29 mouse cellular contexts compared by ENCODE assay signal in genomic region chr13:80647578-80647977, GRCm38 (mm10).
DNase-seq lines count a peak whose midpoint lies in the region; ATAC-seq lines count a peak whose summit lies in the region.
"Had no signal": no experiment of that assay in that cellular context is flagged by ENCODE, and none has a peak within 500 bp of the region (broad histone marks: within the 10 kb centered on the region; RNA-seq: fewer than 3 reads in every experiment).

No protein-coding gene starts in this region.

- no peaks in the 10 kb centered on the region for H3K27me3 ChIP-seq in hindbrain, embryonic 12.5 days
- no peaks in the 10 kb centered on the region for H3K27me3 ChIP-seq in hindbrain, embryonic 16.5 days (replicated peaks; ENCODE audit: control insufficient read depth, insufficient read depth, low read length)
- H3K27me3 ChIP-seq in neural tube, embryonic 12.5 days (replicated peaks) = no peaks in the 10 kb centered on the region
- H3K27me3 ChIP-seq in neural tube, embryonic 15.5 days (replicated peaks) = no peaks in the 10 kb centered on the region
- H3K27me3 ChIP-seq: embryonic facial prominence, embryonic 12.5 days; heart, embryonic 13.5 days; hindbrain, embryonic 15.5 days; limb, embryonic 12.5 days had no signal

- H3K4me2 ChIP-seq in hindbrain, embryonic 12.5 days (replicated peaks) = no peak overlapping the region
- H3K4me2 ChIP-seq in hindbrain, embryonic 16.5 days (ENCODE audit: low read length) = no peak overlapping the region
- H3K4me2 ChIP-seq in neural tube, embryonic 12.5 days (replicated peaks) = no peak overlapping the region
- no peak overlapping the region for H3K4me2 ChIP-seq in neural tube, embryonic 15.5 days
- H3K4me2 ChIP-seq: embryonic facial prominence, embryonic 12.5 days; heart, embryonic 13.5 days; hindbrain, embryonic 15.5 days; limb, embryonic 12.5 days; liver, embryonic 11.5 days had no signal

- no peak overlapping the region for H3K9ac ChIP-seq in hindbrain, embryonic 12.5 days
- H3K9ac ChIP-seq in hindbrain, embryonic 16.5 days (ENCODE audit: low read depth, low read length) = no peak overlapping the region
- no peak overlapping the region for H3K9ac ChIP-seq in neural tube, embryonic 12.5 days
- no peak overlapping the region for H3K9ac ChIP-seq in neural tube, embryonic 15.5 days (replicated peaks)
- H3K9ac ChIP-seq: embryonic facial prominence, embryonic 12.5 days; forebrain, postnatal 0 days; heart, embryonic 13.5 days; hindbrain, embryonic 15.5 days; limb, embryonic 12.5 days; liver, postnatal 0 days had no signal

- no peak overlapping the region for H3K4me3 ChIP-seq in hindbrain, embryonic 12.5 days
- no peak overlapping the region for H3K4me3 ChIP-seq in hindbrain, embryonic 16.5 days (ENCODE audit: low read length)
- no peak overlapping the region for H3K4me3 ChIP-seq in neural tube, embryonic 12.5 days
- H3K4me3 ChIP-seq in neural tube, embryonic 15.5 days (replicated peaks) = no peak overlapping the region
- H3K4me3 ChIP-seq: embryonic facial prominence, embryonic 12.5 days; heart, embryonic 13.5 days; hindbrain, embryonic 15.5 days; layer of hippocampus, adult 2 months; limb, embryonic 12.5 days had no signal

- peaks cover 5% of the 10 kb centered on the region; the same call in 1 of the 2 replicates for H3K4me1 ChIP-seq in hindbrain, embryonic 12.5 days
- no peaks in the 10 kb centered on the region for H3K4me1 ChIP-seq in hindbrain, embryonic 16.5 days (ENCODE audit: control insufficient read depth, insufficient read depth, low read depth, low read length)
- H3K4me1 ChIP-seq in neural tube, embryonic 12.5 days = peaks cover 5% of the 10 kb centered on the region; the same call in 1 of the 2 replicates
- no peaks in the 10 kb centered on the region for H3K4me1 ChIP-seq in neural tube, embryonic 15.5 days
- H3K4me1 ChIP-seq: embryonic facial prominence, embryonic 12.5 days; heart, embryonic 13.5 days; hindbrain, embryonic 15.5 days; limb, embryonic 12.5 days had no signal

- no peaks in the 10 kb centered on the region for H3K36me3 ChIP-seq in hindbrain, embryonic 12.5 days
- H3K36me3 ChIP-seq in hindbrain, embryonic 16.5 days (ENCODE audit: control insufficient read depth, insufficient read depth, low read length) = no peaks in the 10 kb centered on the region
- no peaks in the 10 kb centered on the region for H3K36me3 ChIP-seq in neural tube, embryonic 12.5 days
- H3K36me3 ChIP-seq in neural tube, embryonic 15.5 days = no peaks in the 10 kb centered on the region
- H3K36me3 ChIP-seq: embryonic facial prominence, embryonic 12.5 days; heart, embryonic 13.5 days; hindbrain, embryonic 15.5 days; limb, embryonic 12.5 days had no signal

- H3K27ac ChIP-seq in hindbrain, embryonic 12.5 days = no peak overlapping the region
- no peak overlapping the region for H3K27ac ChIP-seq in hindbrain, embryonic 16.5 days (ENCODE audit: low read depth, low read length)
- H3K27ac ChIP-seq in neural tube, embryonic 12.5 days = no peak overlapping the region
- H3K27ac ChIP-seq in neural tube, embryonic 15.5 days (replicated peaks) = no peak overlapping the region
- H3K27ac ChIP-seq: embryonic facial prominence, embryonic 12.5 days; heart, embryonic 13.5 days; hindbrain, embryonic 15.5 days; layer of hippocampus, adult 2 months; limb, embryonic 12.5 days; macrophage had no signal

- DNase-seq in adrenal gland, adult 2 months = peak; percentile 3
- no peak for DNase-seq in adrenal gland, adult 18-20 months (ENCODE audit: low spot score in 2 of 2)
- no peak for DNase-seq in yolk sac, embryonic 10.5 days (ENCODE audit: low spot score)
- DNase-seq: adrenal gland, postnatal 14 days; cerebellum, adult 8-10 months; cerebellum, postnatal 36 days; forebrain, postnatal 0 days; gastrocnemius, postnatal 25 days; heart, adult 18-20 months; heart, postnatal 14 days; kidney, postnatal 25 days; liver, postnatal 0 days; right cerebral cortex, adult 18-20 months; right cerebral cortex, postnatal 4 days; thymus, postnatal 14 days had no signal

- H3K9me3 ChIP-seq in hindbrain, embryonic 12.5 days (replicated peaks) = no peaks in the 10 kb centered on the region
- no peaks in the 10 kb centered on the region for H3K9me3 ChIP-seq in hindbrain, embryonic 16.5 days (ENCODE audit: control insufficient read depth, low read length)
- H3K9me3 ChIP-seq in neural tube, embryonic 12.5 days = no peaks in the 10 kb centered on the region
- H3K9me3 ChIP-seq in neural tube, embryonic 15.5 days (replicated peaks) = no peaks in the 10 kb centered on the region
- H3K9me3 ChIP-seq: embryonic facial prominence, embryonic 12.5 days; heart, embryonic 13.5 days; hindbrain, embryonic 15.5 days; limb, embryonic 12.5 days had no signal

- peak; percentile 32; the same call in 1 of the 2 replicates for ATAC-seq in hindbrain, embryonic 12.5 days (ENCODE audit: low FRiP score)
- ATAC-seq in hindbrain, embryonic 16.5 days = no peak
- peak; percentile 74; the same call in 1 of the 2 replicates for ATAC-seq in neural tube, embryonic 12.5 days (ENCODE audit: low FRiP score, low read depth)
- ATAC-seq in neural tube, embryonic 15.5 days (ENCODE audit: low FRiP score) = no peak
- ATAC-seq: activated CD4-positive, CD25-positive, alpha-beta regulatory T cell, adult 4 months; forebrain, postnatal 0 days; intestine, embryonic 16.5 days; liver, postnatal 0 days; lung, postnatal 0 days had no signal

- 19% methylated on average over 4 of the region's 4 CpGs for WGBS in hindbrain, embryonic 12.5 days
- 18% methylated on average over 4 of the region's 4 CpGs for WGBS in hindbrain, embryonic 16.5 days
- WGBS in neural tube, embryonic 12.5 days = 4% methylated on average over 4 of the region's 4 CpGs
- WGBS in neural tube, embryonic 15.5 days = 7% methylated on average over 4 of the region's 4 CpGs

Comparison
In these comparisons a context has a peak if more than half of its experiments do, and no peak if none do; other contexts are left out.
1. ATAC-seq: peak in hindbrain, embryonic 12.5 days (single experiment) and neural tube, embryonic 12.5 days (single experiment); none in hindbrain, embryonic 16.5 days (single experiment) and neural tube, embryonic 15.5 days (single experiment).